Mouse (Mus musculus) liver, embryonic 11.5 days (tissue): ENCODE data around the gene Tacr2. TPM values are rescaled to one million over a fixed set of nuclear protein-coding genes. Genes with fewer than 3 reads are reported as not detected.
A peak's percentile ranks its signal among the peaks of the same experiment; 100 is the strongest.

ENCODE experiments used
- ATAC-seq: fragments of 200-750 bp; cut with Nextera tagmentation; replicated peaks from 2 replicates; pipeline ENCODE4 v1.8.0; 2017; ENCODE audit warnings: moderate number of reproducible peaks, mild to moderate bottlenecking, moderate TSS enrichment, moderate library complexity; ENCODE audit not compliant: low FRiP score
- DNase-seq: peaks from one replicate; pipeline ENCODE4 v3.0.0-alpha.2; 2017; ENCODE audit warnings: low spot score
- H3K27ac ChIP-seq: fragments of 300-500 bp; sonication (generic); 2 replicates; pipeline ENCODE4 v1.5.1; 2014; ENCODE audit warnings: mild to moderate bottlenecking, low read depth, low read length, control low read depth
- H3K27me3 ChIP-seq: fragments of 300-500 bp; sonication (generic); replicated peaks from 2 replicates; pipeline ENCODE4 v1.6.1; 2014; ENCODE audit warnings: low read length, mixed read lengths; ENCODE audit not compliant: control insufficient read depth, insufficient read depth
- H3K36me3 ChIP-seq: fragments of 300-500 bp; sonication (generic); 2 replicates; pipeline ENCODE4 v1.6.1; 2014; ENCODE audit warnings: mild to moderate bottlenecking, low read length, moderate library complexity, mixed read lengths; ENCODE audit not compliant: control insufficient read depth, insufficient read depth
- H3K4me1 ChIP-seq: fragments of 300-500 bp; sonication (generic); replicated peaks from 2 replicates; pipeline ENCODE4 v1.6.1; 2014; ENCODE audit warnings: low read length, mixed read lengths; ENCODE audit not compliant: control insufficient read depth, insufficient read depth
- H3K4me2 ChIP-seq: fragments of 300-500 bp; sonication (generic); 2 replicates; pipeline ENCODE4 v1.6.1; 2014; ENCODE audit warnings: mild to moderate bottlenecking, control low read depth, moderate library complexity
- H3K4me3 ChIP-seq: fragments of 300-500 bp; sonication (generic); 2 replicates; pipeline ENCODE4 v1.5.1; 2014; ENCODE audit warnings: low read depth, low read length, control low read depth
- H3K9ac ChIP-seq: fragments of 300-500 bp; sonication (generic); 2 replicates; pipeline ENCODE4 v1.6.1; 2014; ENCODE audit warnings: low read depth, low read length, control low read depth
- H3K9me3 ChIP-seq: fragments of 300-500 bp; sonication (generic); 2 replicates; pipeline ENCODE4 v1.6.1; 2016; ENCODE audit warnings: low read length, inconsistent platforms, mixed read lengths; ENCODE audit not compliant: control insufficient read depth
- WGBS: fragments of 180-500 bp; shearing (Covaris S2); extraction: QIAGEN DNeasy Blood & Tissue Kit; methylation state at CpG from one replicate; pipeline ENCODE4 v1.1.7; 2014; 5-methylcytosine and 5-hydroxymethylcytosine counted together
- polyA plus RNA-seq: library from polyadenylated mRNA; unstranded; fragments of >200 nt; fragmentation: Nextera tagmentation; extraction: Ambion mirVana; gene quantifications from 2 replicates; pipeline ENCODE4 v1.2.1, GENCODE M21; 2014

Gene Tacr2
- polyA plus RNA-seq, 1 experiment from 2014 or later, result not detected

DNA sequence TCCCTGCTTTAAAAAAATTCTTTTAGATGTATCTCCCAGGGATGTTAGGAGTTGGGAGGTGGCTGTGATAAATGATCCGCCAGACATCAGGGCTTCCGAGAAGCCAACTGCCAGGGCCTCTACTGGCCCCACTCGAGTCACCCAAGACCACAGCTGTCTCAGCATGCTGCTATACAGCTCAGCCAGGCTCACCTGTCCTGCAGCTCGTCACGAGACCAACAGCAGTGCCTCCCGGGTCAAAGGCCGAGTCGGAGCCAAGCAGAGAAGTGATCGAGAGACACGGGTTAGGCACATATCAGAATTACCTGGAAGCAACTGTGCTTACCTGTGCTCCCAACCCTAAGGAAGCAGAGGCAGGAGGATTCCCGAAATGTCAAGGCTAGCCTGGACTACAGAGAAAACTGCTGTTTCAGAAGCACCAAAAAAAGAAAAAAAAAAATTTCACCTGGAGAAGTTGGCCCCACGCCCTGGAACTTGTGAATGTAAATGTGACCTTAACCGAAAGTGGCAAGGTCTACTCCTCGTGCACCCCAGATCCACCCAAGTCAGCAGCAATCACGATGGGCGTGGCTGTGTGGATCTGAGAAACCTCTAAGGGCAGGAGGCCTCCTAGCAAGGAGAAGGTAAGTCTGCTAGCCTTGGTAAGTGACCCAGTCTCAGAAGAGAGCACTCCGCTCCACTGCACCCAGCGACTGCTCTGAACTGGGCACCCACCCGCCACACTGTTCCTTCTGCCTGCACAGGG, 34.0 kb upstream of the Tacr2 start:
- H3K4me2 ChIP-seq, result no peak overlapping the region
- WGBS, result 77% methylated on average over 19 of the region's 19 CpGs
- 0 out of 2 replicates have a peak overlapping the region, but pooled peaks have one; percentile 18 for H3K9ac ChIP-seq
- peak overlapping the region; percentile 98 for H3K27ac ChIP-seq
- no peaks in the 10 kb centered on the region for H3K36me3 ChIP-seq
- no peak overlapping the region for H3K4me3 ChIP-seq
- no peaks in the 10 kb centered on the region for H3K27me3 ChIP-seq
- no peaks in the 10 kb centered on the region for H3K9me3 ChIP-seq
- DNase-seq, result no peak
- ATAC-seq, result no peak
- H3K4me1 ChIP-seq, result peaks cover 50% of the 10 kb centered on the region

DNA sequence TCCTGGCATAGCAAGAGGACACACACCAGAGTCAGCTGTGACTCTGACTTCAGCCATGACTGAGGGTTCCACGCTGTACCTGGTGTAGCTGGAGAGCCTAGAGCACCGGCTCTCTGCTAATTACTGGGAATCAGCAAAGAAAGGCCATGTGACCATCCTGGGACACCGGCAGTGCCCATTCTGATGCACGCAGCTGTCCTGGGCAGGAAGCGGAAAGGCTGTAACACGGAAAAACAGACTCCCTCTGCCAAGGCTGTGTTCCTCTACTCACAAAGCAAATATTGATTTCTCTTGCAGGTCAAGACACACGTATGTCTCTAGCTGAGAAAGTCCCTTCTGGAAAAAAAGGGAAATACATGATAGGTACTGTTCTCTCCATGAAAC, 33.5 kb upstream of the Tacr2 start:
- Histone ChIP-seq H3K27ac (peak overlapping the region; percentile 98), H3K4me1 (peaks cover 47% of the 10 kb centered on the region), H3K9me3 (no peaks in the 10 kb centered on the region), H3K27me3 (no peaks in the 10 kb centered on the region), H3K4me3 (no peak overlapping the region), H3K9ac (0 out of 2 replicates have a peak overlapping the region, but pooled peaks have one; percentile 18), H3K36me3 (no peaks in the 10 kb centered on the region), H3K4me2 (no peak overlapping the region)
- 80% methylated on average over 7 of the region's 7 CpGs for WGBS
- ATAC-seq, result no peak
- no peak for DNase-seq

DNA sequence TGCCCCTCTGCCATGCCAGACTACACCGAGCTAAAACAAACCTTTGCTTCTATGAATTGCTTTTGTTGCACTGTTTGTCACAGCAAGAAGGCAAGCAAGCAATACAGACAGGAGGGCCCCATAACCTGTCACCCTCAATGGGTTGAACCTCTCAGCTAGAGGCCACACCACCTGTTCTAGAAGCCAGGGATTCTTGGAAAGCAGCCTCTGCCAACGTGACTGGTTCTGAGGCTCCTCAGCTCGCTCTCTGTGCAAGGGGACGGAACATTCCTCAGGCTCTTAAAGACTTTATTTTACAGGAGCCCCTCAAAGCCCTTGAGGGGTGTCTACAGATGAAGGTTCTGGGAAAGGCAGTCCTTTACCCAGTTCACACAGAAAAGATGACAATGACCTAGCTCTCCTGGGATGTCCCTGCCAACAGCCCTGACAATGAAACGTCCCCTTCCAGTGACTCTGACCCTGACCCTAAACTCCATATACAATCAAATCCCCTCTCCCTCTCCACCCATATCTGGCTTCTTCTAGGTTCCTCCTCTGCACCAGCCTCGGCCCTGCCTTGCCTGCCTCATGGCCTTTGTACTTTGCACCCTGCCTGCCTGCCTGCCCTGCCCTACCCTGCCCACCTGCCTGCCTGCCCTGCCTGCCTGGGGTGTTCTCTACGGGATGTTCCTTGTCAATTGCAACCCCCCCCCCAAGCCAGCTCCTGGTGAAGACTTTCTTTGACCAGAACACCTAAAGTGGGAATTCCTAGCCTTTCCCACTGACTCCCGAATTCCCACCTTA, 31.3 kb upstream of the Tacr2 start:
- no peak for DNase-seq
- no peaks in the 10 kb centered on the region for H3K27me3 ChIP-seq
- no peak for ATAC-seq
- H3K9me3 ChIP-seq, result no peaks in the 10 kb centered on the region
- no peak overlapping the region for H3K27ac ChIP-seq
- no peak overlapping the region for H3K4me3 ChIP-seq
- peaks cover 40% of the 10 kb centered on the region for H3K4me1 ChIP-seq
- no peaks in the 10 kb centered on the region for H3K36me3 ChIP-seq
- 75% methylated on average over 8 of the region's 8 CpGs for WGBS
- H3K4me2 ChIP-seq, result no peak overlapping the region
- H3K9ac ChIP-seq, result no peak overlapping the region

DNA sequence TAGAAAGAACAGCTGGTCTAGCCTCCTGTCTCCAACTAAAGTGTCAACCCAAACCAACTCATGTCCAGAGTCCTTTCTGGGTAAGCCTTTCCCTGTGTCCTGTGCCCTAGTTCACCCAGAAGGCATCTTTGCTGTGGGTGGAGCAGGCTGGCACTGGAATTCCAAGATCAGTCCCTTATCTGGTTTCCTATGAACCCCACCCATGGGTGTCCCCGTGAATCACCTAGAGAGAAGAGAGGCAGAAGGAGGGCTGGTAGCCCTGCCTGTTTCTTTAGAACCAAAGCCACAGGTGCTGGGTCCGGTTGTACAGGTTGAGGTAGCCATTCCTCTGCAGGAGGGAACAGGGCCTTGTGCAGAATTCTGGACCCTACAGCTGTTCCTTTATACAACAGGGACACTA, 30.6 kb upstream of the Tacr2 start:
- H3K27me3 ChIP-seq, result no peaks in the 10 kb centered on the region
- no peak overlapping the region for H3K27ac ChIP-seq
- DNase-seq (no peak), ATAC-seq (no peak)
- peaks cover 37% of the 10 kb centered on the region for H3K4me1 ChIP-seq
- H3K9me3 ChIP-seq, result no peaks in the 10 kb centered on the region
- no peak overlapping the region for H3K4me3 ChIP-seq
- H3K9ac ChIP-seq, result no peak overlapping the region
- 66% methylated on average over 2 of the region's 2 CpGs for WGBS
- no peaks in the 10 kb centered on the region for H3K36me3 ChIP-seq
- no peak overlapping the region for H3K4me2 ChIP-seq

DNA sequence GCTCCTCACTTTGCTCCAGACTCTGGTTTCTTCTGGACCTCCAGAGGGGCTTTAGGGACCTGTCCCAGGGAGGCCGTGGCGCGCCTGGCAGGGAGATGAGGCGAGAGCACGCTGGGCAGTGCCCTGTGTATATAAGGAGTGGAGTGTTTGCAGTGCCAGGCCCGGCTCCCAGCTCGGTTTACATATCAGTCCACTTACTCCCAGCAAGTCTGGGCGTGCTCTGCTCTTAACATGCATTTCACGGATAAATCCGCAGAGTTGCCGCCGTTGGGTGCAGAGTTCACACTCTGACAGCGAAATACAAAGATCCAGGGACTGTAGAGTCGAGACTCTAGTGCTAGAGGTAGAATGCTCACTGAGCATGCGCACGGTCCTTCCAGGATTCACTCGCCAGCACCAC, 29.5 kb upstream of the Tacr2 start:
- ATAC-seq (no peak), DNase-seq (no peak)
- H3K27me3 ChIP-seq, result no peaks in the 10 kb centered on the region
- H3K4me1 ChIP-seq, result peaks cover 26% of the 10 kb centered on the region
- WGBS, result 85% methylated on average over 17 of the region's 17 CpGs
- no peak overlapping the region for H3K9ac ChIP-seq
- H3K4me3 ChIP-seq, result no peak overlapping the region
- no peak overlapping the region for H3K27ac ChIP-seq
- H3K4me2 ChIP-seq, result no peak overlapping the region
- H3K9me3 ChIP-seq, result no peaks in the 10 kb centered on the region
- no peaks in the 10 kb centered on the region for H3K36me3 ChIP-seq

DNA sequence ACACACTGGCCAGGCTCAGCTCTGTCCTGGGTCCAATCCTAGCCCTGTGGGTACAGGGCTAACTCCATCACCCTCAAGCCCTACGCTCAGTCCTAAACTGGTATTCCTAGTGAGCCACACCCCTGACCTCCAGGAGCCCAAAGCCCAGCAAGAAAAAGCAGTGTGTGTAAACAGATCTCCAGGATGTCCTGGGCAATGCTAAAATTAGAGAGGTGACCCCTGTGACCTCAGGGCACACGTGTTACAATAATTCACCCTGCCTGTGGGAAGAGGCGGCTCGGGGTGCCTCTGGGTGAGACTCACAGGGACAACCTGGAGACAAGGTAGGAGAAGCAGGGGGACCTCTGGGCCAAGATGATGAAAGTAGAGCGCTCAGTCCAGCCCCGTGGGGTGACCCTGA, 28.0 kb upstream of the Tacr2 start:
- no peaks in the 10 kb centered on the region for H3K36me3 ChIP-seq
- ATAC-seq (no peak), DNase-seq (no peak)
- H3K4me2 ChIP-seq, result no peak overlapping the region
- H3K9ac ChIP-seq, result no peak overlapping the region
- no peaks in the 10 kb centered on the region for H3K9me3 ChIP-seq
- no peaks in the 10 kb centered on the region for H3K27me3 ChIP-seq
- 56% methylated on average over 6 of the region's 6 CpGs for WGBS
- H3K27ac ChIP-seq, result no peak overlapping the region
- H3K4me3 ChIP-seq, result no peak overlapping the region
- H3K4me1 ChIP-seq, result peaks cover 17% of the 10 kb centered on the region

DNA sequence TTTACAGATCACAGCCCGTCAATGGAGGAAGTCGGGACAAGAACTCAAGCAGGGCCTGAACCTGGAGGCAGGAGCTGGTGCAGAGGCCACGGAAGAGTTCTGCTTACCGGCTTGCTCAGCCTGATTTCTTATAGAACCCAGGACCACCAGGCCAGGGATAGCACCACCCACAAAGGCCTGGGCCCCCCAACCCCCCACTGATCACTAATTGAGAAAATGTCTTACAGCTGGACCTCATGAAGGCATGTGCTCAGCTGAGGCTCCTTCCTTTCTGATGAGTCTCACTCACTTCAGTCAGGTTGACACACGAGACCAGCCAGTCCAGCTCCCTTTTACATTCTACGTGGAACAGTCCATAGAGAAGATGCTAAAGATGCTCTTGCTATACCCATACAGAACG, 26.4 kb upstream of the Tacr2 start:
- H3K4me2 ChIP-seq, result no peak overlapping the region
- 74% methylated on average over 7 of the region's 7 CpGs for WGBS
- H3K9ac ChIP-seq, result no peak overlapping the region
- H3K36me3 ChIP-seq, result no peaks in the 10 kb centered on the region
- DNase-seq (no peak), ATAC-seq (no peak)
- H3K9me3 ChIP-seq, result no peaks in the 10 kb centered on the region
- H3K27me3 ChIP-seq, result peaks cover 5% of the 10 kb centered on the region; the same call in 1 of the 2 replicates
- H3K4me3 ChIP-seq, result no peak overlapping the region
- peaks cover 27% of the 10 kb centered on the region for H3K4me1 ChIP-seq
- no peak overlapping the region for H3K27ac ChIP-seq

DNA sequence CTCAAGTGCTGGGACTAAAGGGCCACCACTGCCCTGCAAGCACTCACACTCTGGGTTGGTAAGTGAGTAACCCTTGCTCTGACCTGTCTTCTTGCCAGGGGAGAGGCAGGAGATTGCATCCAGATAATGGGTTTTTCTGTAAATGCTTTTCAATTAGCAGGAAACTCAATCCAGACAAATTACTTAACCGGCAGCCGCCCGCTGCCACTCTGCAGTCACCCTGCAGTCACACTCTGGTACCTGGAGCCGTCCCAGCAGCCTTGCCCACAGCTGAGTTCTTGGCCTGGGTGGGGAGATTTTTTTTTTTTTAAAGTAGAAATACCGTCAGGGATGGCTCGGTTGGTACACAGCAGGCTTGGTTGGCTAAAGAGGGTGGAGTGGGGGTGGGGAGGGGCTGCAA, 24.1 kb upstream of the Tacr2 start:
- ATAC-seq (no peak), DNase-seq (no peak)
- no peak overlapping the region for H3K9ac ChIP-seq
- H3K4me1 ChIP-seq, result peaks cover 23% of the 10 kb centered on the region
- no peak overlapping the region for H3K4me2 ChIP-seq
- WGBS, result 76% methylated on average over 6 of the region's 6 CpGs
- no peak overlapping the region for H3K27ac ChIP-seq
- H3K27me3 ChIP-seq, result peaks cover 5% of the 10 kb centered on the region; the same call in 1 of the 2 replicates
- no peak overlapping the region for H3K4me3 ChIP-seq
- no peaks in the 10 kb centered on the region for H3K36me3 ChIP-seq
- H3K9me3 ChIP-seq, result no peaks in the 10 kb centered on the region
